Mouse (Mus musculus) gastrocnemius, adult 8-10 months (tissue): ENCODE measurements around the gene 2410015M20Rik. TPM values are rescaled to one million over a fixed set of nuclear protein-coding genes. Genes with fewer than 3 reads are reported as not detected.
"Not testable (repeated sequence)": the region's sequence is repeated elsewhere in the genome, so short reads cannot be mapped to it uniquely, and the experiment has no call there.

Source experiments
- DNase-seq, 2 experiments: peaks; one replicate each; pipeline ENCODE4 v3.0.0; 2022; ENCODE audit warnings: low spot score in 2 of 2
- total RNA-seq, 4 experiments: library from RNA; stranded (reverse); gene quantifications; 2 replicates each; pipeline ENCODE4 v1.2.4; 2022

The 2410015M20Rik gene
- 100 to 1,000 TPM; 119 to 142 (median 131) TPM for total RNA-seq

- peak; percentile 95 for DNase-seq
Measured at GRCm38 (mm10) chr17:56609452-56610171, at the start of gene 2410015M20Rik. Gene 2410015M20Rik, minus strand, starts transcription at chr17:56609771.

DNA sequence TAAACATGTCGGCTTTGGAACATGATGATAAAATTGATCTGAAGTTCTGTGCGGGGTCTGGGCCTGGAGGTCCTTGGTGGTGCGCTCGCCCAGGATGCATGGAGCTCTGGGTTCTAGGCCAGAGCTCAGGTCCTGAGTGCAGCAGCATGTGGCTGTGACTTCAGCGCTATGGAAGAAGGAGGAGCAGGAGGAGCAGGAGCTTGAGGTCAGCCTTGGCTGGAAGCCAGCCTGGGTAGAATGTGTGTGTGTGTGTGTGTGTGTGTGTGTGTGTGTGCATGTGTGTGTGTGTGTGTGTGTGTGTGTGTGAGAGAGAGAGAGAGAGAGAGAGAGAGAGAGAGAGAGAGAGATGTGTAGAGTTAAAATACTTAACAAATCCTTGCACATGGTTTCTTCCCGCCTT, 46.6 kb upstream of the 2410015M20Rik start:
- DNase-seq, result no peak

GRCm38 (mm10) chr17:56655311-56655710, 45.7 kb upstream of the 2410015M20Rik start:
- DNase-seq, result no peak

- DNase-seq, result no peak
Measured at GRCm38 (mm10) chr17:56654771-56655170, 45.2 kb upstream of the 2410015M20Rik start.

DNA sequence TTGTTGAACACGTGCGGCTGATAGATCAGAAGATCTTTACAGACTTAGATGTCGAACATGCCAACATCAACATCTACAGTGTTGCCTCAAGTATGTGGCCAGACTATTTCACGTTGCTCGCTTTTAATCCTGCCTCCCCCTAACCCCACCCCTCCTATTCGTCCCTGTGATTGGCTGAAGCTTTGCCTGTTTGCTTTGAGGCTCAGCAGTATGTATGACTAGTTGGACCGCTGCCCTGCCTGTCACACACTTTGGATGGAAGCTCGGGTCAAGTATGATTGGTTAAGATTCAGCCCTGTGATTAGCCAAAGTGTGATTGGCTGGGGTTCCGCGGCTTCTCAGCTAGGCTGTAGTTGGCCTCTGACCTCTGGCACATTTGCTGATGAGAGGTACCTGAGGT, 42.2 kb upstream of the 2410015M20Rik start:
- DNase-seq, result no peak

GRCm38 (mm10) chr17:56647546-56647945, 38.0 kb upstream of the 2410015M20Rik start:
- no peak for DNase-seq

GRCm38 (mm10) chr17:56643237-56643636, 33.7 kb upstream of the 2410015M20Rik start:
- DNase-seq, result no peak

- DNase-seq, result no peak
Measured at GRCm38 (mm10) chr17:56634023-56634422, 24.5 kb upstream of the 2410015M20Rik start.

DNA sequence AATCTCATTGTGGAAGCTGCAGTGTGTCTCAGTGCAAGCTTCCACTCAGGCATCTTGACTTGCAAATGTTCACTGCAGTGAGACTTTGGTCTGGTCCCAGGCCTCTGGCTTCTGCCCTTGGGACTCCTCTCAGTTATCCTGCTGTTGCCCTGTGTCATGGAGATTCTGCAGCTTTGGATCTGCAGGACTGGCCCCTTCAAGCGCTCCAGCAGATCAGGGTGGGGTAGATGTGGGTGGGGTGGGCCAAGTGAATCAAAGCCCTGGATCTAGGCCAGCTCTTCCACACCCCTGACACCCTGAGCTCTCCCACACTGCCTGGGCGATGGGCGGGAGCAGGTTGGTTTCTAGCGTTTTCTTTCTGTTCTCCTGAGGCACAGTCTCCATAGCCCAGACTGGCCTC, 22.2 kb upstream of the 2410015M20Rik start:
- no peak for DNase-seq

- not testable (repeated sequence) for DNase-seq
Measured at GRCm38 (mm10) chr17:56629800-56630781, 20.5 kb upstream of the 2410015M20Rik start.

- no peak for DNase-seq
Measured at GRCm38 (mm10) chr17:56627530-56628277, 18.1 kb upstream of the 2410015M20Rik start, which contains the start of gene Catsperd. Gene Catsperd, plus strand, starts transcription at chr17:56628143.

DNA sequence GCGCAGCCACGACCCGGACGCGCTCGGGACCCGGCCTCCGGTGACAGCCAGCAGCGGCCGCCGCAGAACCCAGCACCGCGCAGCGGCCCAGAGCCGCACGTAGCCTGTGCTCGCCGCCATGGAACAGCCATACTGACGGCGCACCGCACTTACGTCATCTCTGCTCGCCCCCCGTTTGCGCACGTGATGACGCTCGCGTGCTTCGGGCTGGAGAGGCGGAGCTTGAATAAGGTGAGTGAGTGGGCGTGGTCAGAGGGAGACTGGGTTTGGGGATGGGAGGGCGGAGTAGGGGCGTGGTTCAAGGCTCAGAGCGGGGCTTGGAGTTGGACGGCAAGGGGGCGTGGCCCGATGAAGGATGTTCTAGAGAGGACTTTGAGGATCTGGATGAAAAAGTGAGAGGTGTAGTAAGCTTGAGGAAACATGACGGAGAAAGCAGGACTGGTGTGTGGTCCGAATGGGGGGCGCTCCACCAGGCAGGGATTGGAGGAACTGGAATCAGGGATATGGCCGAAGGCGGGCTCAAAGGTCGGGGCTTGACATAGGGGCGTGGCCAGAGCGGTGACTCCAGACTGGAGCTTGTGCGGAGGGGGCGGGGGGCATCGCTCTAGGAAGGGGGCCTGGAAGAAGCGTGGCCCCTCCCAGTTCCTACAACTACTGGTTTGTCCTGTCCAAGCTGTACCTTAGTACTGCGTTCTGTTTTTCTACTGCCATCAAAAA, 17.3 kb upstream of the 2410015M20Rik start, which contains the start of gene Lonp1:
Gene Lonp1 (minus strand): TSS at position 134 of the 717 bp plus-strand sequence.
- DNase-seq, result peak; percentile 90 to 91

DNA sequence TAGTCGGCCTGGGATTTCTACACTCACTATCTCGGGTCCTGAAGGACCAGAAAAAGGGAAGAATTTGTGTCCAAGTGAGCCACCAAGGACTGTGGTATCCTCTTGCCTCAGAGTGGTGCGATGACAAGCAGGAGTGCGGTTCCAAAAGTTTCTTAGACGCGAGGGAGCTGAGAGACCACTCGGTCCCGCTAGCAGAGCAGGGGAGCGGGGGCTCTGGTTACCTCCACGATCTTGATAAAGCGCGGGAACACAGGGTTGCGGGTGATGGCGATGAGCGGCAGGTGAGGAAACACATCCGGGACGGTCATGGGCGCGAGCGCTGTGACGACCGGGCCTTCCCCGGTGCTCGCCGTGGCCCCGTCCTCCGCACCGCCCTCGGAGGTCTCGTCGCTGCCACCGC, 16.7 kb upstream of the 2410015M20Rik start:
- DNase-seq, result no peak

DNA sequence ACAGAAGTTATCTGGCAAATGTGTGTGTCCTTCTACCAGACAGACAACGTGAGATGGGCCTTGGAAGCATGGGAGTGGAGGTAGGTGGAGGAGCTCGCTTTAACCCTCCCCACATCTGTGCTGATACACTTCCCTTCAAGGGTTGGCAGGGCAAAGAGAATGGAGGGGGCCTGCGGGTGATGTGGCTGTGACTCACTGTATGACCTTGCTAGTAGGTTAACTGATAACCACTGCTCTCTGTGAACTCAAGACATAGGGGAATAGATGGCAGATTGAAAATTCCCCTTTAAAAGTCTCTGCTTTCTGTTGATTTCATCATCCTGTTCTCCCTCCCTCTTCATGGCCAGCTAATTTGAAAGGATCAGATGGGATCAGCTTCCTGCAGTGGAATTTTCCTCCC, 15.9 kb upstream of the 2410015M20Rik start:
- DNase-seq, result no peak

GRCm38 (mm10) chr17:56617628-56618027, 8.1 kb upstream of the 2410015M20Rik start:
- no peak for DNase-seq

- DNase-seq, result no peak
Measured at GRCm38 (mm10) chr17:56616725-56617124, 7.2 kb upstream of the 2410015M20Rik start.

GRCm38 (mm10) chr17:56615792-56616191, 6.2 kb upstream of the 2410015M20Rik start:
- DNase-seq, result no peak

GRCm38 (mm10) chr17:56615136-56615784, 5.7 kb upstream of the 2410015M20Rik start:
- DNase-seq, result no peak

- no peak for DNase-seq
Measured at GRCm38 (mm10) chr17:56614391-56615135, 5.0 kb upstream of the 2410015M20Rik start.
